Mouse (Mus musculus) ES-E14 (cell line): ENCODE measurements around the gene Gm44596. TPM values are rescaled to one million over a fixed set of nuclear protein-coding genes. Genes with fewer than 3 reads are reported as not detected.

ENCODE experiments used
- DNase-seq: peaks from one replicate; pipeline ENCODE4 v3.0.0-alpha.2; 2013; ENCODE audit warnings: low read depth, low spot score
- H3K27ac ChIP-seq: 2 replicates; pipeline ENCODE4 v1.5.1; 2012; ENCODE audit warnings: low read depth, mild to moderate bottlenecking, low read length, moderate library complexity, mixed read lengths; ENCODE audit not compliant: poor library complexity, insufficient read depth, severe bottlenecking
- H3K36me3 ChIP-seq: 2 replicates; pipeline ENCODE4 v1.6.1; 2012; ENCODE audit warnings: mild to moderate bottlenecking, low read length, moderate library complexity, mixed read lengths; ENCODE audit not compliant: control insufficient read depth, poor library complexity, insufficient read depth, severe bottlenecking
- H3K4me1 ChIP-seq, 2 experiments: fragments of 150-350 bp in 1 of 2; sonication (generic) in 1 of 2; 2 replicates each; pipeline ENCODE4 v1.6.1; 2012; ENCODE audit warnings: low read length in 2 of 2, mild to moderate bottlenecking in 1 of 2, mixed read lengths in 1 of 2; ENCODE audit not compliant: control insufficient read depth in 2 of 2, insufficient read depth in 2 of 2, poor library complexity in 1 of 2
- H3K4me3 ChIP-seq, 2 experiments: fragments of 150-350 bp in 1 of 2; sonication (generic) in 1 of 2; 2 replicates each; pipeline ENCODE4 v1.5.1; 2012; ENCODE audit warnings: low read length in 2 of 2, low read depth in 1 of 2, mild to moderate bottlenecking in 1 of 2, mixed read lengths in 1 of 2; ENCODE audit not compliant: insufficient read depth in 1 of 2, poor library complexity in 1 of 2, severe bottlenecking in 1 of 2
- H3K9ac ChIP-seq: 2 replicates; pipeline ENCODE4 v1.6.1; 2012; ENCODE audit warnings: low read depth, mild to moderate bottlenecking, low read length, mixed read lengths; ENCODE audit not compliant: poor library complexity, insufficient read depth, severe bottlenecking
- H3K9me3 ChIP-seq: fragments of 150-350 bp; sonication (generic); 2 replicates; pipeline ENCODE4 v1.6.1; 2012; ENCODE audit warnings: low read depth, mild to moderate bottlenecking, low read length; ENCODE audit not compliant: control insufficient read depth, insufficient read depth
- CHD2 ChIP-seq: IDR thresholded peaks from 2 replicates; pipeline ENCODE4 v1.6.1; 2014; ENCODE audit warnings: mild to moderate bottlenecking, low read depth, low read length, inconsistent platforms
- HCFC1 ChIP-seq: IDR thresholded peaks from 2 replicates; pipeline ENCODE4 v1.6.1; 2012; ENCODE audit warnings: low read length, inconsistent platforms, borderline replicate concordance; ENCODE audit not compliant: insufficient read depth
- MAFK ChIP-seq: IDR thresholded peaks from 2 replicates; pipeline ENCODE4 v1.6.1; 2014; ENCODE audit warnings: mild to moderate bottlenecking, low read depth, low read length, inconsistent platforms; ENCODE audit not compliant: insufficient read depth
- ZC3H11A ChIP-seq: IDR thresholded peaks from 2 replicates; pipeline ENCODE4 v1.6.1; 2012; ENCODE audit warnings: low read depth, mild to moderate bottlenecking, inconsistent platforms, low read length, borderline replicate concordance
- ZNF384 ChIP-seq: IDR thresholded peaks from 2 replicates; pipeline ENCODE4 v1.6.1; 2012; ENCODE audit warnings: low read depth, low read length, inconsistent platforms
- in situ Hi-C, 2 experiments: fragments of 600-800 bp; cut with MboI; formaldehyde crosslinking; loops; one replicate each; pipeline ENCODE4 v1.15.1; 2025; ENCODE audit warnings: low sequenced_read_pairs in 2 of 2, inconsistent platforms in 1 of 2; ENCODE audit not compliant: unreplicated experiment in 2 of 2
- total RNA-seq: library from RNA; depleted of rRNA; stranded (reverse); fragments of 300-350 nt; gene quantifications from 2 replicates; pipeline ENCODE4 v1.2.3, GENCODE M21; 2012

Gene Gm44596
- total RNA-seq, 1 experiment: not detected

DNA sequence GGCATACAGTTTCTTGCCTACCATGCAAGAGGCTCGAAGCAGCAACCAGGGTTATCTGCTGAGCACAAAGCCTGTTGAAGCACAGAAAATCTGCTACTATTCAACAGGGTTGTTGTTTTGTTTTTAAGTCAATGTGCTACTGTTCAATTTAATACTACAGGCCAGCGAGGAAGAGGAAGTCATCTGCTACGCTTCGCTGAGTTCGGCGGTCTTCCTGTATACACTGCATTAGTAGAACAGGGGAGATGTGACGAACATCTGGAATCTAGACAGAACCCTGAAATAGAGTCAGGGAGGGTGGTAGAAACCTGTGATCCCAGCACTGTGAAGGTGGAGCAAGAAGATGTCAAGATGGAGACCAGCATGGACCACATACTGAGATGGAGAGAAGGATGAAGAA is 8.4 kb downstream of the Gm44596 start:
- no peak for TF ChIP-seq MAFK
- in situ Hi-C loops: no loop called here

DNA sequence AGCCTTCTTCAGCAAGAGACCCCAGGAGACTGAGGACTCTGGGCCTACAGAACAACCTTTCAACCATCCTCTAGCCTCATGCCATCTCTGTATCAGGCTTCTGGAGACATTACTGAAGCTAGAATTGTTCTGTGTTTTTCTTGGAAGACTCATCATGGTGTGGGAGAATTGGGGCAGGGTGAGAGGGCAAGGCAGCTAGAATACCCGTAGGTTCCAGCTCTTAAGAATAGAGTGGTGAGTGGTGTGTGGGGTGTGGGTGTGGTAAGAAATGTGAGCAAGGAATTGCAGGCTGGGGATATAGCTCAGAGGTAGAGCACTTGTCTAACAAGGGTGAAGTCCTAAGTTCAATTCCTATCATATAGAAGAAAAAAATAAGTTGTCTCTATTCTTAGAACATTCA is 9.7 kb downstream of the Gm44596 start:
- no peak overlapping the region for H3K4me3 ChIP-seq
- TF ChIP-seq ZNF384 (no peak), MAFK (no peak), CHD2 (no peak), HCFC1 (no peak), ZC3H11A (no peak)
- H3K36me3 ChIP-seq: no peaks in the 10 kb centered on the region
- in situ Hi-C loops: no loop called here
- no peak overlapping the region for H3K9ac ChIP-seq
- H3K9me3 ChIP-seq: no peaks in the 10 kb centered on the region
- H3K4me1 ChIP-seq: no peaks in the 10 kb centered on the region
- no peak overlapping the region for H3K27ac ChIP-seq
- DNase-seq: no peak

More for the DNA sequence above, 8.4 kb downstream of the Gm44596 start:
- H3K36me3 ChIP-seq: no peaks in the 10 kb centered on the region
- no peak overlapping the region for H3K9ac ChIP-seq
- no peak overlapping the region for H3K4me3 ChIP-seq
- no peak overlapping the region for H3K27ac ChIP-seq
- H3K4me1 ChIP-seq: no peaks in the 10 kb centered on the region
- H3K9me3 ChIP-seq: no peaks in the 10 kb centered on the region
- no peak for DNase-seq

DNA sequence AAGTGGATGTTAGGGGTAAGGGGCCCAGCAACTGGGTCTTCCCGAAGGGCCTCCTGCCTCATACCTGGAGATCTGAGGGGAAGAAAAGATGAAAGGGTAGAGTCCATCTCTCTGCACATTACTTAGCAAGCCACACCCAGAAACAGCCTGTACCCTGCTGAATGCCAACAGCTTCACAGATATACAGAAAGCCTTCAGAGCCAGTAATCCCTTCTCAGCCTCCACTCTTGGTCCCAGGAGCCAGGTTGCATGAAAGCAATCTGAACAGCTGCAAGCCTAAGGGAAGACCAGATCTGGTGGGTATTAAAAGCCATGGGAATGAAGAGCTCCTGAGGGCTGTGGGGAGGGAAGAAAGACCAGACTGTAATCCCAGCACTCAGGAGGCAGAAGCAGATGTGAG is 13.9 kb downstream of the Gm44596 start:
- Histone ChIP-seq H3K27ac (no peak overlapping the region), H3K4me1 (no peaks in the 10 kb centered on the region), H3K9me3 (no peaks in the 10 kb centered on the region), H3K36me3 (no peaks in the 10 kb centered on the region), H3K9ac (no peak overlapping the region), H3K4me3 (no peak overlapping the region)
- no peak for DNase-seq
- in situ Hi-C loops: no loop called here
- TF ChIP-seq HCFC1: no peak
- no peak for TF ChIP-seq ZNF384
- no peak for TF ChIP-seq ZC3H11A
- no peak for TF ChIP-seq MAFK
- no peak for TF ChIP-seq CHD2

DNA sequence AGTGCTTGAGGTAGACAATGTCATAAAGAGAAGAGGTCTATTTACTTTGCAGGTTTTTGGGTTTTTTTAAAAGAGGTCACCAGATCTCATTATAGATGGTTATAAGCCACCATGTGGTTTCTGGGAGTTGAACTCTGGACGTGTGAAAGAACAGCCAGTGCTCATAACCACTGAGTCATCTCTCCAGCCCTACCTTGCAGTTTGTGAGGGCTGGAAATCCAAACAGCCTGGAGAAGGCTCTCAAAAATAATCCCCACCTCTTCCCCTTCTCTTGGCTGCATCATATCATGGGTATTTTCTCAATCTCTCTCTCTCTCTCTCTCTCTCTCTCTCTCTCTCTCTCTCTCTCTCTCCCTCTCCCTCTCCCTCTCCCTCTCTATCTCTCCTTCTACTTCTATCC is 15.4 kb downstream of the Gm44596 start:
- Histone ChIP-seq H3K36me3 (no peaks in the 10 kb centered on the region), H3K9me3 (no peaks in the 10 kb centered on the region), H3K4me1 (no peaks in the 10 kb centered on the region), H3K27ac (no peak overlapping the region), H3K4me3 (no peak overlapping the region), H3K9ac (no peak overlapping the region)
- TF ChIP-seq ZNF384: no peak
- TF ChIP-seq HCFC1: no peak
- TF ChIP-seq MAFK: no peak
- TF ChIP-seq ZC3H11A: no peak
- no peak for TF ChIP-seq CHD2
- in situ Hi-C loops: no loop called here
- DNase-seq: no peak

DNA sequence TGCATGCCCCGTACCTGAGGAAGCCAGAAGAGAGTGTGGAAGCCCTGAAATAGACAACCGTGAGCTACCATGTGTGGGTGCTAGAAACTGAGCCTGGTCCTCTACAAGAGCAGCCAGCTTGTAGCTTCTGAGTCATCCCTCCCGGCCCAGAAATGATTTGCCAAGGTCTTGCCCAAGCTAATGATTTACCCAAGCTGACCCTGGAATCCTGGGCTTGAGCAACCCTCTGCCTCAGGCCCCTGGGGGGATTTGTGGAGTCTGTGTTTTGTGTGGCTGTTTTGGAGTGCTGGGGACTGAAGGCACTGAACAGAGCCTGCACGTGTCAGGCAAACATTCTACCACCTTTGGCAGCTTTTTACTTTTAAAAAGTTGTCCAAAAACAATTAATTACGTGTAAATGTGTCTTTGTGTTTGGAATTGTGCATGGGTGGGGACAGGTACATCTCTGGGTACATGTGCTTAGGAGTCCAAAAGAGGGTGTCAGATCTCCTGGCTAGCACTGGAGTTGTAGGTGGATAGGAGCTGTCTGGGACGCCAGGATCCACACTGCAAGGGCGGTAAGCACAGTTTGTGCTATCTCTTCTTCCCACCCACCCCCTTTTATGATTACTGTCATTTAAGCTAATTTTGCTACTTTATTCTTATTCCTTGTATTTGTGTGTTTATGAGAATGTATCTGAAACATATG is 22.4 kb downstream of the Gm44596 start:
- H3K4me3 ChIP-seq: no peak overlapping the region
- TF ChIP-seq HCFC1 (no peak), ZNF384 (no peak), CHD2 (no peak), ZC3H11A (no peak), MAFK (no peak)
- in situ Hi-C loops: no loop called here
- H3K27ac ChIP-seq: no peak overlapping the region
- no peaks in the 10 kb centered on the region for H3K36me3 ChIP-seq
- no peak overlapping the region for H3K9ac ChIP-seq
- H3K9me3 ChIP-seq: no peaks in the 10 kb centered on the region
- DNase-seq: no peak
- H3K4me1 ChIP-seq: no peaks in the 10 kb centered on the region
